ENCODE assay signal across 8 mouse cellular contexts in genomic region chr7:111249606-111250005, GRCm38 (mm10).
A peak's percentile ranks its signal among the peaks of the same experiment; 100 is the strongest.
DNase-seq lines count a peak whose midpoint lies in the region; ATAC-seq and TF ChIP-seq lines count a peak whose summit lies in the region.

No protein-coding gene starts in this region.

- H3K4me2 ChIP-seq in heart, embryonic 12.5 days = no peak overlapping the region

- no peaks in the 10 kb centered on the region for H3K36me3 ChIP-seq in heart, embryonic 12.5 days

- H3K27me3 ChIP-seq in heart, embryonic 12.5 days (replicated peaks) = no peaks in the 10 kb centered on the region

- no peak for TF ChIP-seq POLR2A in bone marrow macrophage, adult 2 months (IDR thresholded peaks at IDR 0.05; ENCODE audit: borderline replicate concordance, low read depth, low read length)

- no peak overlapping the region for H3K27ac ChIP-seq in heart, embryonic 12.5 days (ENCODE audit: poor library complexity, severe bottlenecking)
- H3K27ac ChIP-seq in bone marrow macrophage, adult 2 months (ENCODE audit: insufficient read depth, low read depth, low read length) = no peak overlapping the region

- H3K9me3 ChIP-seq in heart, embryonic 12.5 days (replicated peaks) = no peaks in the 10 kb centered on the region

- no peak overlapping the region for H3K9ac ChIP-seq in heart, embryonic 12.5 days

- no peak overlapping the region for H3K4me3 ChIP-seq in heart, embryonic 12.5 days
- H3K4me3 ChIP-seq in bone marrow macrophage, adult 2 months (ENCODE audit: insufficient read depth, low read length) = no peak overlapping the region

- no peak for ATAC-seq in heart, embryonic 12.5 days (ENCODE audit: insufficient number of reproducible peaks, low FRiP score)
- 0 out of 2 replicates have a peak, but pooled peaks have one; percentile 61 for ATAC-seq in monocyte, adult 5-6 weeks (replicated peaks; ENCODE audit: insufficient number of reproducible peaks, low FRiP score, low TSS enrichment, poor library complexity, severe bottlenecking)

- H3K4me1 ChIP-seq in heart, embryonic 12.5 days (replicated peaks) = no peaks in the 10 kb centered on the region
- peaks cover 8% of the 10 kb centered on the region for H3K4me1 ChIP-seq in bone marrow macrophage, adult 2 months (ENCODE audit: control insufficient read depth, insufficient read depth, low read length)

- DNase-seq in heart, adult 11 months = peak; percentile 95
- peak; percentile 54 for DNase-seq in fibroblast of lung, adult 2 months (ENCODE audit: low read depth)
- peak; percentile 88 for DNase-seq in heart, postnatal 4 days
- peak; percentile 82 to 91 for DNase-seq in left cerebral cortex, adult 18-20 months (ENCODE audit: low spot score in 2 of 2)
- peak; percentile 29 to 58 for DNase-seq in spleen, postnatal 14 days (ENCODE audit: low spot score in 2 of 2)

- TF ChIP-seq CTCF in bone marrow macrophage, adult 2 months (IDR thresholded peaks at IDR 0.05; ENCODE audit: low read depth, low read length) = peak; percentile 82; the same call in 1 of the 2 replicates

- 34% methylated on average over 5 of the region's 5 CpGs for WGBS in heart, embryonic 12.5 days

Comparison
In these comparisons a context has a peak if more than half of its experiments do, and no peak if none do; other contexts are left out.
1. DNase-seq: peak in every context shown above with its lines; median percentile 95 in heart, adult 11 months; 88 in heart, postnatal 4 days; 86 in left cerebral cortex, adult 18-20 months; 54 in fibroblast of lung, adult 2 months; 44 in spleen, postnatal 14 days.